Mouse (Mus musculus) G1E (cell line): ENCODE measurements at regions not wholly inside any gene's neighbourhood (a gene's known extent, or its start where the extent isn't known, plus 50 kb on each side); places are given as distances from the start of the nearest gene placed in this dataset.

Source experiments
- ATAC-seq: 2 replicates; pipeline ENCODE4 v1.8.0; 2016; ENCODE audit warnings: mild to moderate bottlenecking; ENCODE audit not compliant: insufficient number of reproducible peaks, poor library complexity, low FRiP score, severe bottlenecking; ENCODE audit errors: extremely low read depth
- DNase-seq: peaks from one replicate; pipeline ENCODE4 v3.0.0; 2012; ENCODE audit warnings: low spot score
- H3K27me3 ChIP-seq: 2 replicates; pipeline ENCODE4 v1.6.1; 2012; ENCODE audit warnings: mild to moderate bottlenecking, low read length, inconsistent platforms; ENCODE audit not compliant: insufficient read depth
- H3K36me3 ChIP-seq: replicated peaks from 2 replicates; pipeline ENCODE3; 2012; ENCODE audit warnings: mild to moderate bottlenecking, inconsistent platforms
- H3K4me1 ChIP-seq: 2 replicates; pipeline ENCODE4 v1.6.1; 2012; ENCODE audit warnings: low read depth, low read length, inconsistent platforms, mixed read lengths; ENCODE audit not compliant: insufficient read depth
- H3K4me3 ChIP-seq: 2 replicates; pipeline ENCODE4 v1.5.1; 2012; ENCODE audit warnings: low read depth, mild to moderate bottlenecking, inconsistent platforms, low read length, moderate library complexity, mixed read lengths
- H3K9me3 ChIP-seq: replicated peaks from 2 replicates; pipeline ENCODE4 v1.6.1; 2012; ENCODE audit warnings: inconsistent platforms
- CTCF ChIP-seq: IDR thresholded peaks from 2 replicates; pipeline ENCODE4 v1.5.1; 2012; ENCODE audit warnings: low read depth, low read length, inconsistent platforms, mixed read lengths
- GATA1 ChIP-seq: IDR thresholded peaks from 2 replicates; pipeline ENCODE4 v1.6.1; 2012; ENCODE audit warnings: borderline replicate concordance, low read length, inconsistent platforms, mixed read lengths
- GATA2 ChIP-seq: IDR thresholded peaks from 2 replicates; pipeline ENCODE4 v1.6.1; 2012; ENCODE audit warnings: low read depth, low read length, inconsistent platforms, borderline replicate concordance
- POLR2AphosphoS5 ChIP-seq: IDR thresholded peaks from 2 replicates; pipeline ENCODE4 v1.6.1; 2012; ENCODE audit warnings: low read depth, low read length, inconsistent platforms; ENCODE audit not compliant: insufficient replicate concordance
- TAL1 ChIP-seq: conservative IDR thresholded peaks from 2 replicates; pipeline ENCODE4 v1.6.1; 2012; ENCODE audit warnings: low read depth, low read length, inconsistent platforms, mixed read lengths

GRCm38 (mm10) chr15:68360956-68361908, 1860.5 kb upstream of the Lrrc6 start:
- ATAC-seq, result no peak
- TF ChIP-seq CTCF (no peak), POLR2AphosphoS5 (no peak), GATA2 (no peak), GATA1 (no peak)
- no peaks in the 10 kb centered on the region for H3K36me3 ChIP-seq
- peak; percentile 29 for DNase-seq
- H3K4me1 ChIP-seq, result peaks cover 17% of the 10 kb centered on the region
- peak overlapping the region; percentile 84 for H3K4me3 ChIP-seq
- H3K9me3 ChIP-seq, result no peaks in the 10 kb centered on the region
- H3K27me3 ChIP-seq, result peaks cover 7% of the 10 kb centered on the region

- H3K36me3 ChIP-seq, result no peaks in the 10 kb centered on the region
- no peak for ATAC-seq
- DNase-seq, result no peak
- H3K9me3 ChIP-seq, result no peaks in the 10 kb centered on the region
- H3K4me1 ChIP-seq, result peaks cover 19% of the 10 kb centered on the region
- no peak for TF ChIP-seq TAL1
- no peak for TF ChIP-seq GATA2
- no peak for TF ChIP-seq POLR2AphosphoS5
- no peak for TF ChIP-seq GATA1
- no peak for TF ChIP-seq CTCF
- H3K4me3 ChIP-seq, result no peak overlapping the region
- no peaks in the 10 kb centered on the region for H3K27me3 ChIP-seq
Measured at GRCm38 (mm10) chr15:68359496-68359895, 1858.8 kb upstream of the Lrrc6 start.

- H3K27me3 ChIP-seq, result no peaks in the 10 kb centered on the region
- DNase-seq (no peak), ATAC-seq (no peak; the same call in 1 of the 2 replicates)
- H3K4me1 ChIP-seq, result peaks cover 21% of the 10 kb centered on the region
- no peaks in the 10 kb centered on the region for H3K36me3 ChIP-seq
- TF ChIP-seq GATA1, result no peak
- TF ChIP-seq GATA2, result no peak
- no peak for TF ChIP-seq CTCF
- no peak for TF ChIP-seq POLR2AphosphoS5
- TF ChIP-seq TAL1, result no peak
- H3K4me3 ChIP-seq, result no peak overlapping the region
- H3K9me3 ChIP-seq, result no peaks in the 10 kb centered on the region
Measured at GRCm38 (mm10) chr15:68355957-68356356, 1855.2 kb upstream of the Lrrc6 start.

- TF ChIP-seq CTCF (no peak), GATA2 (no peak), POLR2AphosphoS5 (no peak), TAL1 (no peak), GATA1 (no peak)
- DNase-seq, result no peak
- Histone ChIP-seq H3K36me3 (peaks cover 16% of the 10 kb centered on the region), H3K27me3 (no peaks in the 10 kb centered on the region), H3K4me1 (peaks cover 5% of the 10 kb centered on the region; the same call in 1 of the 2 replicates), H3K9me3 (no peaks in the 10 kb centered on the region), H3K4me3 (no peak overlapping the region)
- no peak for ATAC-seq
Measured at GRCm38 (mm10) chr15:68344652-68345051, 1843.9 kb upstream of the Lrrc6 start.

GRCm38 (mm10) chr15:68342542-68342941, 1841.8 kb upstream of the Lrrc6 start:
- H3K36me3 ChIP-seq, result peaks cover 24% of the 10 kb centered on the region
- no peaks in the 10 kb centered on the region for H3K27me3 ChIP-seq
- peaks cover 3% of the 10 kb centered on the region; the same call in 1 of the 2 replicates for H3K4me1 ChIP-seq
- no peaks in the 10 kb centered on the region for H3K9me3 ChIP-seq
- DNase-seq, result no peak
- H3K4me3 ChIP-seq, result no peak overlapping the region
- TF ChIP-seq POLR2AphosphoS5, result no peak
- TF ChIP-seq GATA1, result no peak
- no peak for TF ChIP-seq TAL1
- ATAC-seq, result no peak

- DNase-seq (no peak), ATAC-seq (no peak)
- Histone ChIP-seq H3K36me3 (peaks cover 27% of the 10 kb centered on the region), H3K27me3 (no peaks in the 10 kb centered on the region), H3K4me1 (peaks cover 3% of the 10 kb centered on the region; the same call in 1 of the 2 replicates), H3K4me3 (no peak overlapping the region), H3K9me3 (no peaks in the 10 kb centered on the region)
- TF ChIP-seq TAL1 (no peak), GATA2 (no peak), GATA1 (no peak), POLR2AphosphoS5 (no peak), CTCF (no peak)
Measured at GRCm38 (mm10) chr15:68341056-68341455, 1840.3 kb upstream of the Lrrc6 start.
